Mouse (Mus musculus): ENCODE results near the gene Cdca7l. TPM values are rescaled to one million over a fixed set of nuclear protein-coding genes. Genes with fewer than 3 reads are reported as not detected.

Cdca7l gene
- polyA plus RNA-seq (2012; rRNA removed), result 4.1 and 4.7 TPM in 2 replicates

DNA sequence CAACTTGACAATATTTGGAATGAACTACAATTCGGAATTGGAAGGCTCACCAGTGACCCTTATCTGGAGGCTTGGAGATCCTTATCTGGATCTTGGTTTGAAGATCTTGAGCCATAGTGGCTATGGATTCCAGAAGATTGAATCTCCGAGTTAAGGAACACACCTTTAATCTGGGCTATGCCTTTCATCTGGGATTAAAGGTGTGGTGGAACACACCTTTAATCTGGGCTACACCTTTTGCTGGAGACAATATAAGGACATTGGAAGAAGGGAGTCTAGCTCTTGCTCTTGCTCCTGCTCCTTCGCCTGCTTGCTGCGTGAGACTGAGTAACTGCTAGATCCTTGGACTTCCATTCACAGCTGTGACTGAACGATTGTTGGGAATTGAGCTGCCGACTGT is at the start of gene Cdca7l:
Gene Cdca7l (plus strand): TSS at position 301 of the 400 bp plus-strand sequence.

All from central nervous system, embryonic 18 days (tissue).